In genomic region chr1:134962821-134963220, GRCm38 (mm10) we compare ENCODE assay signal across 8 mouse cellular contexts. TPM values are rescaled to one million over a fixed set of nuclear protein-coding genes. Genes with fewer than 3 reads are reported as not detected.
DNase-seq lines count a peak whose midpoint lies in the region; ATAC-seq and TF ChIP-seq lines count a peak whose summit lies in the region.

No protein-coding gene starts in this region.

- peaks cover 3% of the 10 kb centered on the region; the same call in 1 of the 2 replicates for H3K36me3 ChIP-seq in lung, embryonic 14.5 days (ENCODE audit: insufficient read depth)
- peaks cover 19% of the 10 kb centered on the region for H3K36me3 ChIP-seq in embryonic facial prominence, embryonic 10.5 days (replicated peaks)
- H3K36me3 ChIP-seq in hindbrain, embryonic 16.5 days (ENCODE audit: control insufficient read depth, insufficient read depth, low read length): no peaks in the 10 kb centered on the region
- H3K36me3 ChIP-seq in lung, embryonic 16.5 days (ENCODE audit: control insufficient read depth, insufficient read depth, low read length): no peaks in the 10 kb centered on the region; the same call in 1 of the 2 replicates
- no peaks in the 10 kb centered on the region; the same call in 1 of the 2 replicates for H3K36me3 ChIP-seq in stomach, embryonic 14.5 days (ENCODE audit: control insufficient read depth, insufficient read depth, low read length)

- H3K9ac ChIP-seq in lung, embryonic 14.5 days: peak overlapping the region; percentile 64
- H3K9ac ChIP-seq in hindbrain, embryonic 16.5 days (ENCODE audit: low read depth, low read length): peak overlapping the region; percentile 72
- H3K9ac ChIP-seq in lung, embryonic 16.5 days (ENCODE audit: low read length): peak overlapping the region; percentile 69
- peak overlapping the region; percentile 64 for H3K9ac ChIP-seq in stomach, embryonic 14.5 days (replicated peaks; ENCODE audit: low read depth, low read length)

- H3K4me3 ChIP-seq in lung, embryonic 14.5 days (ENCODE audit: low read depth, low read length): peak overlapping the region; percentile 65
- peak overlapping the region; percentile 77 for H3K4me3 ChIP-seq in embryonic facial prominence, embryonic 10.5 days
- peak overlapping the region; percentile 87 for H3K4me3 ChIP-seq in hindbrain, embryonic 16.5 days (ENCODE audit: low read length)
- peak overlapping the region; percentile 68 for H3K4me3 ChIP-seq in lung, embryonic 16.5 days (ENCODE audit: low read length)
- peak overlapping the region; percentile 72 for H3K4me3 ChIP-seq in stomach, embryonic 14.5 days (ENCODE audit: low read depth, low read length)

- DNase-seq in lung, embryonic 14.5 days: peak; percentile 41
- no peak for DNase-seq in lung, postnatal 14 days
- peak; percentile 16 for DNase-seq in embryonic facial prominence, embryonic 10.5 days (ENCODE audit: low spot score)
- DNase-seq in left cerebral cortex, postnatal 4 days: no peak
- no peak for DNase-seq in frontal cortex, postnatal 25 days (ENCODE audit: low spot score in 2 of 2)

- WGBS in lung, embryonic 14.5 days: 2% methylated on average over 11 of the region's 11 CpGs
- 4% methylated on average over 11 of the region's 11 CpGs for WGBS in embryonic facial prominence, embryonic 10.5 days
- 3% methylated on average over 11 of the region's 11 CpGs for WGBS in hindbrain, embryonic 16.5 days
- under 1% methylated on average over 11 of the region's 11 CpGs for WGBS in lung, embryonic 16.5 days
- WGBS in stomach, embryonic 14.5 days: 2% methylated on average over 11 of the region's 11 CpGs

- no peaks in the 10 kb centered on the region for H3K9me3 ChIP-seq in lung, embryonic 14.5 days (ENCODE audit: low read depth, low read length)
- H3K9me3 ChIP-seq in embryonic facial prominence, embryonic 10.5 days: no peaks in the 10 kb centered on the region
- H3K9me3 ChIP-seq in hindbrain, embryonic 16.5 days (ENCODE audit: control insufficient read depth, low read length): no peaks in the 10 kb centered on the region
- no peaks in the 10 kb centered on the region for H3K9me3 ChIP-seq in lung, embryonic 16.5 days (ENCODE audit: control insufficient read depth, low read length)
- no peaks in the 10 kb centered on the region for H3K9me3 ChIP-seq in stomach, embryonic 14.5 days (ENCODE audit: control insufficient read depth, low read depth, low read length)

- H3K27ac ChIP-seq in lung, embryonic 14.5 days (ENCODE audit: low read depth): peak overlapping the region; percentile 51
- peak overlapping the region; percentile 89 for H3K27ac ChIP-seq in embryonic facial prominence, embryonic 10.5 days (replicated peaks)
- no peak overlapping the region for H3K27ac ChIP-seq in hindbrain, embryonic 16.5 days (ENCODE audit: low read depth, low read length)
- H3K27ac ChIP-seq in lung, embryonic 16.5 days (ENCODE audit: low read length): peak overlapping the region; percentile 26; the same call in 1 of the 2 replicates
- no peak overlapping the region; the same call in 1 of the 2 replicates for H3K27ac ChIP-seq in stomach, embryonic 14.5 days (ENCODE audit: low read length)

- no peaks in the 10 kb centered on the region for H3K27me3 ChIP-seq in lung, embryonic 14.5 days (ENCODE audit: insufficient read depth, low read length)
- no peaks in the 10 kb centered on the region for H3K27me3 ChIP-seq in embryonic facial prominence, embryonic 10.5 days (replicated peaks; ENCODE audit: low read depth, poor library complexity, severe bottlenecking)
- H3K27me3 ChIP-seq in hindbrain, embryonic 16.5 days (replicated peaks; ENCODE audit: control insufficient read depth, insufficient read depth, low read length): no peaks in the 10 kb centered on the region
- H3K27me3 ChIP-seq in lung, embryonic 16.5 days (ENCODE audit: control insufficient read depth, insufficient read depth, low read depth, low read length): no peaks in the 10 kb centered on the region
- no peaks in the 10 kb centered on the region for H3K27me3 ChIP-seq in stomach, embryonic 14.5 days (ENCODE audit: control insufficient read depth, insufficient read depth, low read length)

- 0 out of 2 replicates have a peak, but pooled peaks have one; percentile 2 for TF ChIP-seq CTCF in lung, embryonic 14.5 days (IDR thresholded peaks at IDR 0.05; ENCODE audit: low read depth)

- H3K4me2 ChIP-seq in lung, embryonic 14.5 days: peak overlapping the region; percentile 80
- peak overlapping the region; percentile 87 for H3K4me2 ChIP-seq in hindbrain, embryonic 16.5 days (ENCODE audit: low read length)
- peak overlapping the region; percentile 80 for H3K4me2 ChIP-seq in lung, embryonic 16.5 days (ENCODE audit: low read depth, low read length)
- peak overlapping the region; percentile 74 for H3K4me2 ChIP-seq in stomach, embryonic 14.5 days (replicated peaks; ENCODE audit: low read depth, low read length)

- peaks cover 4% of the 10 kb centered on the region; the same call in 1 of the 2 replicates for H3K4me1 ChIP-seq in lung, embryonic 14.5 days (ENCODE audit: insufficient read depth)
- peaks cover 18% of the 10 kb centered on the region for H3K4me1 ChIP-seq in embryonic facial prominence, embryonic 10.5 days
- peaks cover 7% of the 10 kb centered on the region for H3K4me1 ChIP-seq in hindbrain, embryonic 16.5 days (ENCODE audit: control insufficient read depth, insufficient read depth, low read depth, low read length)
- peaks cover 13% of the 10 kb centered on the region for H3K4me1 ChIP-seq in lung, embryonic 16.5 days (replicated peaks; ENCODE audit: control insufficient read depth, insufficient read depth, low read length)
- peaks cover 7% of the 10 kb centered on the region; the same call in 1 of the 2 replicates for H3K4me1 ChIP-seq in stomach, embryonic 14.5 days (ENCODE audit: control insufficient read depth, insufficient read depth, low read length)

- intact Hi-C loops in left cerebral cortex, postnatal 4 days (cut with DNase I): no loop called here

- peak; percentile 53 for ATAC-seq in lung, embryonic 14.5 days (ENCODE audit: insufficient read depth)
- ATAC-seq in hindbrain, embryonic 16.5 days: peak; percentile 55
- peak; percentile 64 for ATAC-seq in lung, embryonic 16.5 days (ENCODE audit: low read depth)
- peak; percentile 33; the same call in 1 of the 2 replicates for ATAC-seq in stomach, embryonic 14.5 days (ENCODE audit: insufficient number of reproducible peaks, insufficient read depth, low FRiP score, low read depth)

RNA-seq across cellular contexts. Expression of gene Ube2t, which starts 0.5 kb away (rescaled TPM):
- 32.6 and 36.4 TPM in 2 replicates for polyA plus RNA-seq in lung, embryonic 14.5 days (2014; fragmentation: Nextera tagmentation; extraction: Ambion mirVana)
- polyA plus RNA-seq in embryonic facial prominence, embryonic 10.5 days (2016; fragmentation: Nextera tagmentation; extraction: Ambion mirVana): 52.2 and 55.5 TPM in 2 replicates
- 12.3 and 13.2 TPM in 2 replicates for polyA plus RNA-seq in hindbrain, embryonic 16.5 days (2015; fragmentation: Nextera tagmentation; extraction: Ambion mirVana)
- 41.8 and 43.2 TPM in 2 replicates for polyA plus RNA-seq in lung, embryonic 16.5 days (2015; fragmentation: Nextera tagmentation; extraction: Ambion mirVana)
- polyA plus RNA-seq in stomach, embryonic 14.5 days (2014; fragmentation: Nextera tagmentation; extraction: Ambion mirVana): 34.2 and 35.1 TPM in 2 replicates
- total RNA-seq in left cerebral cortex, postnatal 4 days (2021): 1 to 10 TPM; 2.3 to 3.0 TPM

RNA-seq across cellular contexts. Expression of gene Ppp1r12b, which starts 7.1 kb away (rescaled TPM):
- polyA plus RNA-seq in lung, embryonic 14.5 days (2014; fragmentation: Nextera tagmentation; extraction: Ambion mirVana): 11.5 and 12.9 TPM in 2 replicates
- 5.0 and 5.8 TPM in 2 replicates for polyA plus RNA-seq in embryonic facial prominence, embryonic 10.5 days (2016; fragmentation: Nextera tagmentation; extraction: Ambion mirVana)
- 12.8 and 13.4 TPM in 2 replicates for polyA plus RNA-seq in hindbrain, embryonic 16.5 days (2015; fragmentation: Nextera tagmentation; extraction: Ambion mirVana)
- polyA plus RNA-seq in lung, embryonic 16.5 days (2015; fragmentation: Nextera tagmentation; extraction: Ambion mirVana): 10.3 and 10.5 TPM in 2 replicates
- 28.9 and 32.8 TPM in 2 replicates for polyA plus RNA-seq in stomach, embryonic 14.5 days (2014; fragmentation: Nextera tagmentation; extraction: Ambion mirVana)
- total RNA-seq in left cerebral cortex, postnatal 4 days (2021): 10 to 100 TPM; 61.4 to 62.1 TPM

Comparison
In these comparisons a context has a peak if more than half of its experiments do, and no peak if none do; other contexts are left out.
1. DNase-seq: peak in lung, embryonic 14.5 days (single experiment) and embryonic facial prominence, embryonic 10.5 days (single experiment); none in lung, postnatal 14 days (single experiment), left cerebral cortex, postnatal 4 days (single experiment) and frontal cortex, postnatal 25 days (0 of 2).
2. H3K27ac ChIP-seq: peak in lung, embryonic 14.5 days (single experiment), embryonic facial prominence, embryonic 10.5 days (single experiment) and lung, embryonic 16.5 days (single experiment); none in hindbrain, embryonic 16.5 days (single experiment) and stomach, embryonic 14.5 days (single experiment).
3. Peak in every context shown above with its lines, with median percentiles within 50 percentile points of each other: ATAC-seq, H3K4me2 ChIP-seq, H3K4me3 ChIP-seq and H3K9ac ChIP-seq.